Mouse (Mus musculus) cerebellum, postnatal 25 days (tissue): ENCODE measurements around the gene Enpp6.
A peak's percentile ranks its signal among the peaks of the same experiment; 100 is the strongest.

ENCODE experiments used
- DNase-seq, 2 experiments: peaks; one replicate each; pipeline ENCODE4 v3.0.0; 2021; ENCODE audit warnings: mixed read lengths in 2 of 2

Enpp6 gene

DNA sequence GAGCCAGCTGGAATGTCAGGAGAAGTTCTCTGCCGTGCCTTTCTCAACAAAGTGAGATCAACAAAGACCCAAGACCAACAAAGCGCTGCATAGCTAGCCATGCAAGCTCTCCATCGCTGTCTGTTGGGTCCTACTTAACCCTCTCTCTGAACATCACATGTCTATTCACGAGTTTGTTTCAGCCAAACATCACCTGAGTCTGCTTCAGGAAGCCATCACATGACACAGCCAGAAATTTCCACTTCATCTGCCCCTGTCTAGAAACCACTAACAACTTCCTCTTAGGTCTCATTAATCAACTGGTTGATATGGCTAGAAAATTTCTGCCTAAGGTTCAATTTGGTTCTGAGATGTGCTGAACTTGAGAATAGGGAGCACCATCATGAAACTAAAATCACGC, 85.3 kb downstream of the Enpp6 start:
- no peak for DNase-seq

DNA sequence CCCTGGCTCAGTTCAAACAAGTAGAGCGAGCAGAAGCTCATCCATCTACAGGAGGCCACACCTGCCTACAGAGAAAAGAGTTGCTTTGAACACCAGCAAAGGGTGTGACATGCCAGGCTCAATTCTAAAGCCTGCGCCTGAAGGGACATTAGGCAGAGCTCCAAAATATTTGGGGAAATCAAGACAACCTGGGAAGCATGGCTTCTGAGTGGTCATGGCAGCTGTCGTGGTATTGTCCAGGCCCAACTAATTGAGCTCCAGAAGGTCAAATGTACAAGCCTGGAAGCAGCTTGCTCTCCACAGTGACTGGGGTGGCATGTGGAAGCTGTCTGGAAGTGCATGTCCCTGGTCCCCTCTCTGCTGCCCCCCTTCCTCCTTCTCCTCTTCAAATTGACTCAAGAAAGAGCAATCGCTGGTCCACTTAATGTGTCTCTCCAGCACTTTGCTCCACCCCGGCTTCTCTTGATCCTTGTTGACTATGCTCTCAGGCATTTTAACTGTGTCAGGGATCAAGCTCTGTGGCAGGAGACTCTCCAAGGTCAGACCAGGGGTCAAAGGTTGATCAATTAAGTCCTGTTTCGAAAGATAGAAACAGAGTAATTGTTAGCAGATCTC, 89.4 kb downstream of the Enpp6 start:
- DNase-seq, result no peak

DNA sequence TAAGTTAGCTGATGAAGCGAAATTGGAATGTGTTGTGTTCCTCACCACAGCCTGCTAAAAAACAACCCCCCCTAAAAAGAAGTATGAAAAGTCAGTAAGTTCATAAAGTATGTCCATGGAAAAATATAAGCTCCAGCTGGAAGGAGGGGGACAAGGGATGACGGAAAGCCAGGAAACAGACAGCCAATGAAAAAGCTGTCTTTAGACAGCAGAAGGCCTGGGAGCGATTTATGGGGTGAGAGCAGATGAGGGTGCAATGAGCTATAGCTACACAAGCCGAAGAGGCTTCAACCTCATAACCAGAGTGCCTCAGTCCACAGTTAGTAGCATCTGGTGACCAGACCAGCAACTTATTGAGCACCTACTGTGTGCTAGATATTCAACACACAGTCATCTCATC, 93.3 kb downstream of the Enpp6 start:
- DNase-seq, result no peak

DNA sequence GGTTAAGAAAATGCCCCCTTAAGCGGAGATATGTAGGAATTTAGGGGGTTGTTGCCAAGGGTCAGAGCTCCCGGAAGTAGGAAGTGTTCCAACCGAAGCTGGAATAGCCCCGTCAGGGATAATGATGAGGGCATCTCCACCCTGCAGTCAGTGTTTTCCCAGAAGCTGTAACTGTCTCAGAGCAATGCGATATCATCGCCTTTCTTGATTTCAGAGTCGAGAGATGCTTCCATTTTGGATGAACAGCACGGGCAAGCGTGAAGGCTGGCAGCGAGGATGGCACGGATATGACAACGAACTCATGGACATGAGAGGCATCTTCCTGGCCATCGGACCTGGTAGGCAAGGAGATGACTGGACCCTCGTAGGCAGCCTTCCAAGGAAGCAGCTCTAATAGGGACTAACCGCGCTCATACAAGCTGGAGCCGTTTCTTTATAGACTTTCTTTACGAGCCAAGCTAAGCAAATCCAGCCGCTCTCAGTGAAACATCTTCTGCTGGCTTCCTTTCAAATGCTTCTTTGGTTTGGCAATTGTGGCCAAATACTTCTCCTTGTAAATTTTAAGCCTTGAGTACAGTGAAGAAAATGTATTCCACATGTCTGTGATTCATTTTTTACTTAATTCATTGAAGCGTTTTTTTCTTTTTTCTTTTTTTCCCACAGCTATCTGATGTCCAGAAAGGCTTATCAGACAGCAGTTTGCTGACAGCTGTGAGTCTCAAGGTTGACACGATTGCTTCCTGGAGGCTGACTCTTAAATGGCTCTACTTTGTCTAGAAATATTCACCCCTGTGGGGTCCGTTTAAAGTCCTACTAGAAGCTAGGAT, 95.7 kb downstream of the Enpp6 start:
- DNase-seq, result no peak

DNA sequence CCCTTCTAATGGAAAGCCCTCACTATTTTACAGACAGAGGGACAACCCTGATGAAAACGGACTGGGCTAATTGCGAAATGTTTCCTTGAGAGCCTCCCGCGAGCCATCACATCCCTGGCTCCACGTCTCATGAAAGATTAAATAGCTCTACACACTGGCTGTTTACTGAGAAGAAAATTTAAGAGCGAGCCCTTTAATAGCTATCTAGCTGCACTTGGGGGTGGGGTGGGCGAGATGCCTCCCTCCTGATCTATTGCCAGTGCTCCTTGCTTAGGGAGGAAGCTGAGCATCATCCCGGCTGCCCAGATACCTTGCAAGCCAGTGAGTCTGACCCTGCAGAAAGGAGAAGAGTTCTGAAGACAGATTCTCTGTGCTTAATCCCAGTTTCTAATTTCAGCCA, 103.3 kb downstream of the Enpp6 start:
- DNase-seq, result no peak

DNA sequence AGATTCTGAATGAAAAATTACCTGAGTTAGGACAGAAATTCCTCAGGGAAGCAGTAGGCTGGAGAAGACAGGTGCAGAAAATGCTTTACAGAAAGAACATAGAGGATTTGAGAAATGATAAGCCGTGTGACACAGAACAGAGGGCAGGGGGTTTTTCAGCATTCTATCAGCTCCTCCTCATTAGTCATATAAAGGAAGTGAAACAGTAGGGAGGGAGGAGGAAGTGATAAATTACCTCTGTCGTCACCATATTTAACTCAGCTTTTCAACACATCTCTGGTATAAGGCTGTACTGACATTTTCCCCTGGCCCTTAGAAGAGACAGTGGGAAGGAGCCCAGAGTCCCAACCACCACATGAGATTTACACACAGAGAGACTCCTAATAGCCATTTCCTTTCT, 118.9 kb downstream of the Enpp6 start:
- DNase-seq, result no peak

DNA sequence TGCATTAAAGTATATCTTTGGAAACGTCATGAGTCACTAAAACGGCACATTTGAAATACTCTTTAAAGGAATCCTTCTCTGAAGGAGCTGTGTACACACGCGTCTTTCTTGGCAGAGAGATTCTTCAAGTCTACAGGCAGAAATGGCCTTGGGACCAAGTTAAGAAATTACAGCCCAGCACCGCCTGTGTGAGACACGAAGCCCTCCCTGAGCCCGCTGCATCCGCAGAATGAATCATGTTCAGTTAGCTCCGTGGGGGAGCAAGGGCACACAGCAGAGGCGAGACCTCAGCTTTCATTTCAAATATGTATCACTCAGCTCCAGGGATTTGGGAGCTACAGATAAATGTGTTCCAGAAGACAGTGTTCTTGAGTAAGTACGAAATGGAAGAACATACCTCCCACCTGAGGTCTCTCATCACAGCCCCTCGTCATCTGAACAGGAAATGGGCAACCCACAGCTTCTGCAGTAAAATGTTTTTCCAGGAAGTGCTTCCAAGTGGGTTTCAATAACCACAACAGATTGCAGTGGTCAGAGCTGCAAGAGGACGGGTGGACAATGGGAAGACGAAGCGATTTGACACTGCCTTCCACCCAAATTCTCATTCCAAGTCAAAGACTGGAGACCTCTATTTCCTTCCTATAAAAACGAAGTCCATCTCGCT, 127.6 kb downstream of the Enpp6 start:
- no peak for DNase-seq

DNA sequence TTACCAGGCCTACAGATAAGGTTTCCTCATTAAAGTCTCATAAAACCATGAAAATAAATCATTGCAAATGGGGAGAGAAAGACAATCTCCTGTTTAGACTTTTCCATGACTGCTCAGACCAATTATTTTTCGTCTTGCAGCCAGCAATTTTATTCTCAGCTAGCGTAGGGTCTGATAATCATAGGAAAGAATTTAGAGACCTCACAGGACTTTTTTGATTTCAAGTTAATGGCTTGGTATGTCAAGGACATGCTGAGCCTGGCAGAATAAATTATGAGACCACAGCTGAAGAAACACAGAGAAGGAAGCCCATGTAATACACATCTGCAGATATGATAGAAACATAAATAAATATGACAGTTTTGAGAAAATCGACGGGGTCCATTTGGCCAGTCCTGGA, 130.6 kb downstream of the Enpp6 start:
- no peak for DNase-seq

DNA sequence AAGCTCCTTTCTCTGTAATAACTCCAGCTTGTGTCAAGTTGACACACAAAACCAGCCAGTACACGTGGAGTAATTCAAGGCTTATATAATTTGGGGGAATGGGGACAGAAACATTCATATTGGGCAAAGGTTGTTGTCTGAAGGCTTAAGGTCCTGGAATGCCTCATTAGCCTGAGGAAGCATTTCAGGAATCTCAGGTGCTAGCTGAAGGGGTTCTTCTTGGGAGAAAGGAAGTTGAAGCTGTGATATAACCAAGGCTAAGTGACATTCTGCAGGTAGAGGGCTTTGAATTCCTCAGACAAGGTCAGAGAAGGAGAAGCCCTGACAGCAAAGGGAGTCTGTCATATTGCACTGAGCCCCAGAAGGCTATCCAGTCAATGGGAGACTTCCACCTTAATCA, 133.2 kb downstream of the Enpp6 start:
- DNase-seq, result no peak

DNA sequence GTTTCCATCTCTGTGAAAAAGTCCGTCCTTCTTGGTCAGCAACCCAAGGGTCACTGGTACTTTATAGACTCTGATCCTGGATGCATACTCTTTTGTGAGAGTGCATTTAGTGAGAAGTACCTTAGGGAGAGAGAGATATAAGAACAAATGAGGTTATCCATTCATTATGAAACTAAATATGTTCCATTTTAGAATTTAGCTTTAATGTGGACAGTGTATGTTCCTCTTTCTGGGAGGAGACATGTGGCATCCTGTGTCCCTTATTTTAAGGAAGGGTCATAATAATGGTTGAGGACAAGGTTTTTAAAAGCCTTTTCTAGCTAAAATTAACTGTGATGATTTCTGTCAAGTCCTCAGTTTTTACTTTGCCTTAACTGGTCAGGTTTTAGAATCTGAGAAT, 142.2 kb downstream of the Enpp6 start:
- no peak for DNase-seq

DNA sequence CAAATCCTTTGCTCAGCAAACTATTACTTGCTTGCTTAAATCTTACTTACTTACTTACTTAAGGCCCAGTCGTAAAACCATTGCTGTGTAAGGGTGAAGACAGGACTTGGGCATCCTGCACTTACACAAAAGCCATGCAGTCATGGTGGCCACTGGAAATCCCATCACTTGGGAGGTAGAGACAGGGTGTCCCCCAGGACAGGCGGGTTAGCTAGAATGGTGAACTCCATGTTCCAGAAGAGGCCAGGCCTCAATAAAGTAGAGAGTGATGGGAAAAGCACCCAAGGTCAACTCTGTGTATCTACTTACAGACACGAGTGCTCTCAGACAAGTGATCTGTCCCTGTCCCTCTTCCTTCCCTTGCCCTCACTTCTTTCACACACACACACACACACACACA, 146.7 kb downstream of the Enpp6 start:
- DNase-seq, result no peak

DNA sequence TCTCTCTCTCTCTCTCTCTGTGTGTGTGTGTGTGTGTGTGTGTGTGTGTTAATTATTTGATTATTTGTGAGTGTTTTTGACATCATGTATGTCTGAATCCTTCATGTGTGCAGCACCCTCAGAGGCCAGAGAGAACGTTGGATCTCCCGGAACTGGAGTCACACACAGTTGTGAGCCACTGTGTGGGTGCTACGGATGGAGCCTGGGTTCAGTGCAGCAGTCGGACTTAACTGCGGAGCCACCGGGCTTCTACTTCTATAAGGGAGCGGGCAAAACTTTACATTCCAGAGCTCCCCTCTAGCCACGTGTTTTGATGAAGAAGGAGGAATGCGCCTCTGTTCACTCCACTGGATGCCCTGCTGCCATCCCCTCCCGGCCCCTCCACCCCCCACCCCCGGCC, 148.0 kb downstream of the Enpp6 start:
- no peak for DNase-seq

DNA sequence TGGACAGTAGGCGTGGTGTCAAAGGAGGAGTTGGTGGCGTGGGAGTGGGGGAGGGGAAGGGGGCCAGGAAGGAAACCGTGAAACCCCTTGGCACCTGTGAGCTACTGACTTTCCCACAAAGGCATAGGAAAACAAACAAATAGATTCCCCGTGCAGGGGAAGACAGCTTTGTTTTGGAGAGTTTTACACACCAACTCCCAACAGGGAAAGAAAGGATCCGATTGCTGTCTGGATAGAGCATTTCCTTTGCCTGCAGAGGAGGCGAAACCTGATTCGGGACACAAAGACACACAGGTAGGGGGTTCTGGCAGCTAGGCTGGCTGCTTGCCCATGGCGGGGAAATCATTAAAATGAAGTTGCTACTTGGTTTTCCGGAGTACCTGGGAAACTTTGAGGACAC, 148.9 kb downstream of the Enpp6 start:
- DNase-seq, result peak in 1 of 2 experiments; percentile 13

DNA sequence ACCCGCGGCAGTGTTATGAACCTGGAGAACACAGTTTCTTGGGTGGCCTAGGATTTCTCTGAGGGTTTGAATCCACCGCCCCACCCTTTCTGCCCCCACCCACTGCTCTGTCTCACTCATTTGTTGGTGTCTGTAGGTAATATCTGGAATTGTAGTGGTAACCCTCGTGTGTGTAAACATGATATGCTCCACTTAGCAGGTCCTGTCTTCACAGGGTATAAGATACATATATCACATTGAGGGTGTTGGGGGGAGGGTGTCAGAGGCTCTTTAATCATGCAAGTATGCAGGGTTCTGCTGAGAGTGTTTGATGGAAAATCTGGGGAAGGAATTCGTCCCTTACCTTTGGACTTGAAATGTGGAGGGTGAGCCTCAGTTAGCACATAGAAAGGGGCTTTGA, 149.4 kb downstream of the Enpp6 start:
- no peak for DNase-seq

DNA sequence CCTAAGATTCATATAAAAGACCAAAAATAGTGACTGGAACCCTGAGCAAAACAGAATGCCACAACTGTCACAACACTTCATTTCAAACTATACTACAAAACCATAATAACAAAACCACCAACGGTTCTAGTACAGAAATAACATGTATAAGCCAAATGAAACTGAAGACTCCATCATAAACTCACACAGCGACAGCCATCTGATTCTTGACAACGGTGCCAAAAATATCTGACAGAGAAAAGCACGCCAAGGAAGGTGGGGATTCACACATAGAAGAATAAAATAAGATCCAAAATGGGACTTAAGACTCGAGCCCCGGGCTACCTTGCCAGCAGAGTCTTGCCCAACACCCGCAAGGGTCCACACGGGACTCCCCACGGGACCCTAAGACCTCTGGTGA, 158.6 kb downstream of the Enpp6 start:
- no peak for DNase-seq
